Mouse (Mus musculus): ENCODE measurements around the gene Cabin1.

GRCm38 (mm10) chr10:75645616-75646015, 118.5 kb downstream of the Cabin1 start:
- TF ChIP-seq EP300 (optimal IDR thresholded peaks at IDR 0.05) (no peak), CTCF (IDR thresholded peaks at IDR 0.05; ENCODE audit: low read depth) (no peak)

Data from stomach, postnatal 0 days (tissue).